Mouse (Mus musculus) G1E (cell line): ENCODE results near the gene Mst1.

Experiments
- CTCF ChIP-seq: IDR thresholded peaks from 2 replicates; pipeline ENCODE4 v1.5.1; 2012; ENCODE audit warnings: low read depth, low read length, inconsistent platforms, mixed read lengths
- GATA1 ChIP-seq: IDR thresholded peaks from 2 replicates; pipeline ENCODE4 v1.6.1; 2012; ENCODE audit warnings: borderline replicate concordance, low read length, inconsistent platforms, mixed read lengths
- GATA2 ChIP-seq: IDR thresholded peaks from 2 replicates; pipeline ENCODE4 v1.6.1; 2012; ENCODE audit warnings: low read depth, low read length, inconsistent platforms, borderline replicate concordance

DNA sequence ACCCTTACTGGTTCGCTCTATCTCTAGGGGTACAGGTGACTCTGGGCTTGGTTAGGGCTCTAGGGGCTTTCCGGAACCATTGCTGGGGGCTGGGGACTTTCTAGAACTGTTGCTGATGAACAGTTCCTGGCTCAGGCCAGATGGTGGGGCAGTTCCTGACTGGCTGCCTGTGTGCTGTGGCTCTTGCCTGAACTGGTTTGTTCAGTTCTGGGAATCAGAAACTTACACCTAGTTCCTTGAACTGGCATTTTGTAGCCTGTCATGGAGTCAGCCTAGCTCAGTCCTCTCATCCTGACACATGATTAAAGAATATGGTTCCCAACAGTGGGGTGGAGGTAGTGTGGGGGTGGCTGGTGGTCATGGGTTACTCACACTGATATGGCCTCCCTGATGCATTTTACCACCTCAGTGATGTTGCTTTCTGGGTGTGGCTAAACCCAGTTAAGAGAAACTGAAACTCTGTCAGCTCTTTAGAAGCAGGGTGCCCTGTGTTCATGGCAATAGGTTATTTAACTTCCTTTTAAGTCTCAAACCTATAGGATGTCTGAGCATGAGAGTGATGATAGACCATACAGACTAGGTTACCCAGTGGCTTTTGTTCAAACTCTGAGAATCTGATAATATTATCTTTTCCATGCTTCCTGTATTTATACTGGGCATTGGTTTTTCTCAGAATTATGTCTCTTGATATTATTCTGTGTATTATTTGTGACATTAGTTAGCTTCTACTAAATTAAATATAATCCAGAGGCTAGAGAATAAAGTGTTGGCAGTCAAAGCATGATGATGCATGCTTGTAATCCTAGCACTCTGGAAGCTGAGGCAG is 44.7 kb upstream of the Mst1 start:
- TF ChIP-seq CTCF (no peak), GATA1 (no peak), GATA2 (no peak)
